Mouse (Mus musculus): ENCODE measurements around the gene C1qtnf1.

Gene C1qtnf1

GRCm38 (mm10) chr11:118473842-118474500, 46.0 kb downstream of the C1qtnf1 start:
- DNase-seq (ENCODE audit: low spot score in 2 of 2): no peak

- no peak for DNase-seq (ENCODE audit: low spot score in 2 of 2)
Measured at GRCm38 (mm10) chr11:118475496-118476083, 47.6 kb downstream of the C1qtnf1 start.

- DNase-seq (ENCODE audit: low spot score in 2 of 2): peak; percentile 97
Measured at GRCm38 (mm10) chr11:118476396-118477373, 48.7 kb downstream of the C1qtnf1 start, which contains the start of gene Engase. Gene Engase (plus strand): TSS chr11:118476829.

DNA sequence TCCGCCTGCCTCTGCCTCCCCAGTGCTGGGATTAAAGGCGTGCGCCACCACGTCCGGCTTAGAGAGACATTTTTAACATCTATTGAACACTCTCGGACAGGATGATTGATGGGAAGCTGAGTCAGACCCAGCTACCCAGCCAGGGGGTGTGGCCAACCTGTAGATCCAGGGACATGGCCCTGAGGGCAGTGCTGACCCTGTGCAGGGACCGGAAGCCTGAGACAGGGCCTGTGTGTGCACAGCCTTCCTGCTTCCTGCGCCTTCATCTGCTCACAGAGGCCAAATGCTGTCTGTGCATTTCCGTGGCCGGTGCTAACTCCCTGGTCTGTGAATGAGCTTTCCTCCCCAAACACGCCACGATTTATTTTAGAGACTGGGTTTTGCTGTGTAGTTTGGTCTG, 51.8 kb downstream of the C1qtnf1 start:
- DNase-seq (ENCODE audit: low spot score in 2 of 2): no peak

DNA sequence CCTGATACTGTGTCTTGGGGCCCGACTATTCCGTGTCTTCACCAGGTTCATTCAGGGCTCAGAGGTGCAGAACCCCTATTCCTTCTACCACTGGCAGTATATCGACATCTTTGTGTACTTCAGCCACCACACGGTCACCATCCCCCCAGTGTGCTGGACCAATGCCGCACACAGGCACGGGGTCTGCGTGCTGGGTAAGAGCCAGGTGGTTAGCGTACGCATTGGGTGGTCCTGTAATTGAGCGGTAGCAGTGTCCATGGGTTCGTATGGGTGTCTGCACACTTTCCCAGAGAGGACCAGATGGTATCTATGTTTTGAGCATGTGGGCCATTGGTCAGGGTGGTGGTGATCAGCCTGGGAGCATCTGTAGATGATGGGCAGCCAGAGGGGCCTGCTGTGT, 53.2 kb downstream of the C1qtnf1 start:
- DNase-seq (ENCODE audit: low spot score in 2 of 2): no peak

GRCm38 (mm10) chr11:118481751-118482150, 53.7 kb downstream of the C1qtnf1 start:
- DNase-seq (ENCODE audit: low spot score in 2 of 2): no peak

DNA sequence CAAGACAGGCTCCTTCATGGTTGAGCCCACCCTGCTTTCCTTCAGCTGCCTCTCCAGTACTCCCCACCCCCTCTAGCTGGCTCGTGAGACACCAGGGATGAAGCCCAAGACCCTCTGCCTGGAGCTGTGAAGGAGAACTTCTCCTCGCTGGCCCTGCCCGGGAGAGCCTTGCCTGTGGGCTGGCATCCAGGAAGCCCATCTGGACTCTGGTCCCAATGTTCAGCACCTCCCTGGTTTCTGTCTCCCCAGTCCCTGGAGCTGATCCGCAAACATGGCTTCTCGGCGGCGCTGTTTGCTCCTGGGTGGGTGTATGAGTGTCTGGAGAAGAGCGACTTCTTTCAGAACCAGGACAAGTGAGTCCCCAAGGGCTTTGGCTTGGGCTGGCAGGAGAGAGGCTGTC, 56.2 kb downstream of the C1qtnf1 start:
- DNase-seq (ENCODE audit: low spot score in 2 of 2): no peak

- DNase-seq (ENCODE audit: low spot score in 2 of 2): no peak
Measured at GRCm38 (mm10) chr11:118485338-118485737, 57.3 kb downstream of the C1qtnf1 start.

DNA sequence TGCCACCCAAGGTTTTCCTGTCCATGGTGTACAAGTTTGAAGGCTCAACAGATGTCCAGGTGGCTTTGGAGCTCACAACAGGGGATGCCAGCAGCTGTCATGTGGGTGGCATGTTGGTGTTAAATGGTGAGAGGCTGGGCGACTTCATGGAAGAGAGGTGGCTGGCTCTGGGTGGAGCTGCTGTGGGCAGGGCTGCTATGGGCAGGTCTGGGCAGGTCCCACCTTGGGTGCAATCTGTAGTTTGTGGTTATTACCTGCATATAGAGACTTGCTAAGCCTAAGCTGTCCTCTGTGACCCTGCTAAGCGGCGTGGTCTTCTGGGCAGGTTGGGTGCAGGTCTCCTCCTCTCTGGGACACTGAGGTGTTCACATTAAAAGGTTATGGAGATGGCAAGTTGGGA, 57.8 kb downstream of the C1qtnf1 start:
- no peak for DNase-seq (ENCODE audit: low spot score in 2 of 2)

GRCm38 (mm10) chr11:118486281-118486680, 58.3 kb downstream of the C1qtnf1 start:
- no peak for DNase-seq (ENCODE audit: low spot score in 2 of 2)

- no peak for DNase-seq (ENCODE audit: low spot score in 2 of 2)
Measured at GRCm38 (mm10) chr11:118486881-118487772, 59.1 kb downstream of the C1qtnf1 start.

- no peak for DNase-seq (ENCODE audit: low spot score in 2 of 2)
Measured at GRCm38 (mm10) chr11:118488191-118488906, 60.3 kb downstream of the C1qtnf1 start.

DNA sequence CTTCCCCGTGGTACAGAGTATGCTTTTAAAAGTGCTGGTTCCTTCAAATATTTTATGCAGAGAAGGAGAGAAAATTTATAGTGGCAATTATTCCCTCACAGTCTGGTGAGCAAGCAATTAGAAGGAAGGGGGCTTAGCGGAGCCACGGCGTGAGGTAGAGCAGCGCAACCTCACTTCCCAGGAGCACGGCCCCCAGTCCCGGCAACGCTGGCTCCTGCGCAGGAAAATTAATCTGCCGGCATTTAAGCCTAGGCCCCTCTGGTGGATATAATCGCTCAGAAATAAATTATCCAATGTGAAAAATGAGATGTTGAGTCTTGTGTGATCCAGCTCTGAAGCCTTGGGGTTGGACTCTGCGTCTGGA, 60.9 kb downstream of the C1qtnf1 start:
- DNase-seq (ENCODE audit: low spot score in 2 of 2): no peak

DNA sequence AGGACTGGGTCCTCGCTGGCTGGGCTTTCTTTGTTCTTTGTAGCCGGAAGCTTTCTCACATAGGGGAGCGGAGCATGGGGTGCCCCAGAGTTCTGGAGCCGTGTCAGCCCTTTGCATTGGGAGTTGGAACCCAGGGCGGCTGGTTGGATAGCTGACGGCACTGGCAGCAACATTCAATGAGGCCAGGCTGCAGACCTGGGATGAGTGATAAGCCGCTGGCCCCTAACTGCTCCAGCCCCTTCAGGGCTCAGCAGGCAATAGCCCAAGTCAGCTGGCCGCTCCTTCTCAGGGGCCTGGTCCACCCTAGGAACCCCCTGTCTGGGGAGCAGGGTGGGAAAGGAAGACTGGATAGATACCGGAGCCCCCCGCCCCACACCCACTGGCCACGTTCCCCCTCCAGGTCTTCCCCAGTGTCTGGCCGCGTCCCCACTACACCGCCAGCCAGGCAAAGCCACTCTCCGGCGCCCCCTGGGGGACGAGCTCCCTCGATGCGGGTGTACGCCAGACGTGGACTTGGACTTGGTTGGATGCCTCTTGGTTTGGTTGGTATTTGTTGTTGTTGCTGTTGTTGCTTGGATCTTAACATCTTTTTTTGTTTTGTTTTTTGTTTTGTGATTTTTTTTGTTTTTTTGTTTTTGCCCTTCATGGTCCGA, 62.7 kb downstream of the C1qtnf1 start:
- DNase-seq (ENCODE audit: low spot score in 2 of 2): no peak

DNA sequence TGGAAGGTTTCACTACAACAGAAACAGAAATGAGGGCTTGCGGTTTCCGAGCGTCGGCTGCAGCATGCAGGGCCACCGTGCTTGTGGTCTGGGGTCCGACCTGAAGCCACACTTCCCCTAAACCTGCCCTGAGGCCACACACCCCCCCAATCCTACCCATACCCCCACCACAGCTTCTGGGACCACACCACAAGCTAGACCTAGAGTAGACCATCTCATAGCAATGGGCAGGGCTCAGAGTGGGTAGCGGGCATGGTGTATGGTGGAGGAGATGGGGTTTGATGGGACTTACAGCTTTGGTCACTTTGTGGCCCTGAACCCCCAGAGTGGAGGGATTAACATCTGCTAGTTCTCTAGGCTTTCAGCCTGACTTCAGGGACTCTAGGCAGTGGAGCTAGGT, 63.2 kb downstream of the C1qtnf1 start:
- DNase-seq (ENCODE audit: low spot score in 2 of 2): no peak

- no peak for DNase-seq (ENCODE audit: low spot score in 2 of 2)
Measured at GRCm38 (mm10) chr11:118493458-118493857, 65.5 kb downstream of the C1qtnf1 start.

- DNase-seq (ENCODE audit: low spot score in 2 of 2): no peak
Measured at GRCm38 (mm10) chr11:118494001-118494737, 66.2 kb downstream of the C1qtnf1 start.

DNA sequence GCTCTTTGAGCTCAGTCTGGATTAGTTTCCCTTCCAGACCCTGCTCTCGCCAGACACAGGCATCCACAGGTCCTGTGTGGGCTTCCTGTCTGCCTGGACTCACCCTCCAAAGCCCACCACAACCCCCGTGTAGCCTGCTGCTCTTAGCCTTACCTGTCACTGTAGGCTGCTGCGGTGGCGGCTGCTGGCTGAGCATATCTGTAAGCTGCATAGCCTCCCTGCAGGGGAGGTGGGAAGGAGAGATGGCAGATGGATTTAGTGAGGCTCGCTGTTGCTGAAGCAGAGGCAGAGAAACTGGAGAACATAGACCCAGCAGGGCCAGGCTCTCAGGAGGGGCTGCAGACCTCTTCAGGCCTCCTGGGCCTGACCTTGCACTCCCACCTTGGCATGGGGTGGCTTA, 67.1 kb downstream of the C1qtnf1 start:
- no peak for DNase-seq (ENCODE audit: low spot score in 2 of 2)

DNA sequence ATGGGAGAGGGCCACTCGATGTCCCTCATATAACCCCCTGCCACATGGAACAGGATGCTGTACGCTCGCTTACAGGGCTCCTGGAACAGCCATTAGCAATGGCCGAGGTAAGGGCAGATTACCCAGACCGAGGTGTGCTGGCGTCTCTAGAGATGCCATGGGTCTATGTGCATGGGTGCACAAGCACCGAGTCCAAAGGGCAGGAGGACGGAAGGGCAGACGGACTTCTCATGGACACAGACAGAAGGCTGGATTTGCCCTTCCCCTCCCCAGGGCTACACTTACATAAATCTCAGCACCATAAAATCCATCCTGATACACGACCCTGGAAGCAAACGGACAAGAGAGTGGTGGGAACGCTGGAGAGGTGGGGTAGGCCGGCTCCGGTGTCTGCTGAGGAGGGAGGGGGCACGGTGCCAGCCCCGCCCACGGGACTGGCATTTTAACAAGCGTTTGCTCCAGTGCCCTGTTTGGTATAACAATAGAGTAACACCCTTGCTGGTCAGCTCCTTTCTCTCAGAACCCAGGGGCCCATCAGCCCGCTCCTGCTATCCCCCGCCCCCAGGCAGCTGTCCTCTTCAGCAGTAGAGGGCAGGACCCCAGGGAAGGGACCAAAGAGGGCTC, 68.2 kb downstream of the C1qtnf1 start:
- no peak for DNase-seq (ENCODE audit: low spot score in 2 of 2)
